13 mouse cellular contexts compared by ENCODE assay signal in genomic region chr10:83594526-83594925, GRCm38 (mm10).
"Had no signal": no experiment of that assay in that cellular context is flagged by ENCODE, and none has a peak within 500 bp of the region (broad histone marks: within the 10 kb centered on the region; RNA-seq: fewer than 3 reads in every experiment).

No protein-coding gene starts in this region.

- H3K4me3 ChIP-seq: liver, embryonic 13.5 days had no signal

- H3K27ac ChIP-seq: liver, embryonic 13.5 days had no signal

- DNase-seq: kidney, adult 18-20 months; kidney, adult 9 months; kidney, postnatal 14 days; kidney, postnatal 4 days; liver, embryonic 13.5 days; lung, adult 2 months; lung, postnatal 14 days; lung, postnatal 4 days; midbrain, embryonic 14.5 days; thymus, adult 18-20 months; thymus, postnatal 36 days had no signal

- H3K4me1 ChIP-seq: liver, embryonic 13.5 days had no signal

- H3K27me3 ChIP-seq: liver, embryonic 13.5 days had no signal

- H3K9ac ChIP-seq: liver, embryonic 13.5 days had no signal

- H3K4me2 ChIP-seq: liver, embryonic 13.5 days; midbrain, embryonic 11.5 days had no signal

- H3K9me3 ChIP-seq: liver, embryonic 13.5 days had no signal

- ATAC-seq: intestine, embryonic 16.5 days had no signal
